Mouse (Mus musculus) E14TG2a.4 (cell line): ENCODE measurements around the gene 1700088E04Rik.

Experiments
- CTCF ChIP-seq: conservative IDR thresholded peaks from 2 replicates; pipeline ENCODE4 v1.5.1; 2014; ENCODE audit warnings: low read length
- POU5F1 ChIP-seq: IDR thresholded peaks from 2 replicates; pipeline ENCODE4 v1.6.1; 2014; ENCODE audit warnings: low read length, borderline replicate concordance

DNA sequence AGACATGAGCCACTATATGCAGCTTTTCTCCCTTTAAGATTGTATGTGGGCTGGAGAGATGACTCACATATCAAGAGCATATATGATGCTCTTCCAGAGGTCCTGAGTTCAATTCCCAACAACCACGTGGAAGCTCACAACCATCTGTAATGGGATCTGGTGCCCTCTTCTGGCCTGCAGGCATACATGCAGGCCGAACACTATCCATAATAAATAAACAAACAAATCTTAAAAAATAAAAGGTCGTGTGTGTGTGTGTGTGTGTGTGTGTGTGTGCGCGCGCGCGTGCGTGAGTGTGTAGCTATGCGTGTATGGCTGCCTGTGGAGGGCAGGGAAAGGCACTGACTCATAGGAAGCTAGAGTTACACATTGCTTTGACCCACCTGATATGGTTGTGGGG is 1.4 kb downstream of the 1700088E04Rik start:
- peak; percentile 47 for TF ChIP-seq CTCF
- no peak for TF ChIP-seq POU5F1
